Mouse (Mus musculus) MEL (cell line): ENCODE results near the gene D130043K22Rik. TPM values are rescaled to one million over a fixed set of nuclear protein-coding genes. Genes with fewer than 3 reads are reported as not detected.

Experiments
- DNase-seq: peaks from one replicate; pipeline ENCODE4 v3.0.0; 2011; ENCODE audit warnings: low read depth, low spot score
- H3K27ac ChIP-seq: 2 replicates; pipeline ENCODE4 v1.5.1; 2012; ENCODE audit warnings: low read depth, mild to moderate bottlenecking, control low read depth, low read length, moderate library complexity; ENCODE audit not compliant: control insufficient read depth
- H3K27me3 ChIP-seq, 2 experiments: fragments of 150-350 bp in 1 of 2; sonication (generic) in 1 of 2; 2 replicates each; pipeline ENCODE4 v1.6.1; 2012; ENCODE audit warnings: low read length in 2 of 2, mild to moderate bottlenecking in 2 of 2, improper control_type of control experiment in 1 of 2, moderate library complexity in 1 of 2; ENCODE audit not compliant: insufficient read depth in 2 of 2, control insufficient read depth in 1 of 2
- H3K36me3 ChIP-seq, 2 experiments: 2 replicates each; pipeline ENCODE4 v1.6.1; 2012 to 2014; ENCODE audit warnings: low read length in 2 of 2, improper control_type of control experiment in 1 of 2, inconsistent platforms in 1 of 2, mild to moderate bottlenecking in 1 of 2; ENCODE audit not compliant: insufficient read depth in 2 of 2, control insufficient read depth in 1 of 2
- H3K4me1 ChIP-seq, 2 experiments: fragments of 150-350 bp in 1 of 2; sonication (generic) in 1 of 2; 2 replicates each; pipeline ENCODE4 v1.6.1; 2012; ENCODE audit warnings: low read length in 2 of 2, improper control_type of control experiment in 1 of 2, mild to moderate bottlenecking in 1 of 2; ENCODE audit not compliant: insufficient read depth in 2 of 2, control insufficient read depth in 1 of 2
- H3K4me3 ChIP-seq, 2 experiments: fragments of 150-350 bp in 1 of 2; sonication (generic) in 1 of 2; 2 replicates each; pipeline ENCODE4 v1.5.1; 2012; ENCODE audit warnings: low read depth in 2 of 2, low read length in 2 of 2, mild to moderate bottlenecking in 2 of 2, moderate library complexity in 2 of 2, control low read depth in 1 of 2, improper control_type of control experiment in 1 of 2; ENCODE audit not compliant: control insufficient read depth in 1 of 2, insufficient read depth in 1 of 2
- H3K79me2 ChIP-seq: 2 replicates; pipeline ENCODE4 v1.6.1; 2012; ENCODE audit warnings: mild to moderate bottlenecking, low read length, moderate library complexity; ENCODE audit not compliant: control insufficient read depth, poor library complexity, insufficient read depth
- H3K9ac ChIP-seq: 2 replicates; pipeline ENCODE4 v1.6.1; 2012; ENCODE audit warnings: low read depth, mild to moderate bottlenecking, control low read depth, low read length, moderate library complexity; ENCODE audit not compliant: control insufficient read depth, poor library complexity, severe bottlenecking
- H3K9me3 ChIP-seq: fragments of 150-350 bp; sonication (generic); replicated peaks from 2 replicates; pipeline ENCODE4 v1.6.1; 2012; ENCODE audit warnings: mild to moderate bottlenecking, low read length, improper control_type of control experiment, moderate library complexity; ENCODE audit not compliant: insufficient read depth
- BHLHE40 ChIP-seq: IDR thresholded peaks from 2 replicates; pipeline ENCODE4 v1.6.1; 2012; ENCODE audit warnings: low read depth, mild to moderate bottlenecking, inconsistent platforms, low read length, improper control_type of control experiment, borderline replicate concordance
- CHD1 ChIP-seq: IDR thresholded peaks from 2 replicates; pipeline ENCODE4 v1.6.1; 2012; ENCODE audit warnings: low read depth, mild to moderate bottlenecking, inconsistent platforms, low read length, improper control_type of control experiment
- CHD2 ChIP-seq: IDR thresholded peaks from 2 replicates; pipeline ENCODE4 v1.6.1; 2011; ENCODE audit warnings: low read length, improper control_type of control experiment
- CTCF ChIP-seq, 3 experiments: IDR thresholded peaks in 2 of 3; conservative IDR thresholded peaks in 1 of 3; 2 replicates each; pipeline ENCODE4 v1.5.1; 2011 to 2012; ENCODE audit warnings: low read length in 3 of 3, low read depth in 2 of 3, mild to moderate bottlenecking in 2 of 3, improper control_type of control experiment in 1 of 3, inconsistent platforms in 1 of 3, mixed read lengths in 1 of 3, moderate library complexity in 1 of 3; ENCODE audit not compliant: control insufficient read depth in 1 of 3, insufficient read depth in 1 of 3, poor library complexity in 1 of 3, severe bottlenecking in 1 of 3
- ELF1 ChIP-seq: IDR thresholded peaks from 2 replicates; pipeline ENCODE4 v1.6.1; 2014; ENCODE audit warnings: low read depth, mild to moderate bottlenecking, inconsistent platforms, low read length, improper control_type of control experiment, moderate library complexity
- EP300 ChIP-seq, 2 experiments: IDR thresholded peaks; 2 replicates each; pipeline ENCODE4 v1.6.1; 2011; ENCODE audit warnings: improper control_type of control experiment in 2 of 2, low read length in 2 of 2, low read depth in 1 of 2, mild to moderate bottlenecking in 1 of 2
- ETS1 ChIP-seq: IDR thresholded peaks from 2 replicates; pipeline ENCODE4 v1.6.1; 2012; ENCODE audit warnings: low read depth, mild to moderate bottlenecking, inconsistent platforms, low read length, improper control_type of control experiment, moderate library complexity
- GABPA ChIP-seq: IDR thresholded peaks from 2 replicates; pipeline ENCODE4 v1.6.1; 2012; ENCODE audit warnings: low read depth, mild to moderate bottlenecking, inconsistent platforms, low read length, improper control_type of control experiment, moderate library complexity
- GATA1 ChIP-seq: IDR thresholded peaks from 2 replicates; pipeline ENCODE4 v1.6.1; 2011; ENCODE audit warnings: low read depth, low read length, improper control_type of control experiment
- HCFC1 ChIP-seq: IDR thresholded peaks from 2 replicates; pipeline ENCODE4 v1.6.1; 2012; ENCODE audit warnings: low read depth, mild to moderate bottlenecking, inconsistent platforms, low read length, improper control_type of control experiment, moderate library complexity
- MAFK ChIP-seq: IDR thresholded peaks from 2 replicates; pipeline ENCODE4 v1.6.1; 2011; ENCODE audit warnings: low read depth, mild to moderate bottlenecking, low read length, improper control_type of control experiment, borderline replicate concordance
- MAX ChIP-seq: IDR thresholded peaks from 2 replicates; pipeline ENCODE4 v1.6.1; 2011; ENCODE audit warnings: low read length, improper control_type of control experiment
- MAZ ChIP-seq: IDR thresholded peaks from 2 replicates; pipeline ENCODE4 v1.6.1; 2012; ENCODE audit warnings: low read depth, mild to moderate bottlenecking, inconsistent platforms, low read length, improper control_type of control experiment
- MEF2A ChIP-seq: IDR thresholded peaks from 2 replicates; pipeline ENCODE4 v1.6.1; 2014; ENCODE audit warnings: low read depth, mild to moderate bottlenecking, inconsistent platforms, low read length, improper control_type of control experiment; ENCODE audit not compliant: poor library complexity, insufficient replicate concordance, severe bottlenecking; ENCODE audit errors: extremely low read depth
- MXI1 ChIP-seq: IDR thresholded peaks from 2 replicates; pipeline ENCODE4 v1.6.1; 2011; ENCODE audit warnings: mild to moderate bottlenecking, low read depth, low read length, improper control_type of control experiment
- MYC ChIP-seq: IDR thresholded peaks from 2 replicates; pipeline ENCODE4 v1.6.1; 2011; ENCODE audit warnings: low read depth, mild to moderate bottlenecking, low read length, improper control_type of control experiment, moderate library complexity
- NELFE ChIP-seq: IDR thresholded peaks from 2 replicates; pipeline ENCODE4 v1.6.1; 2011; ENCODE audit warnings: low read depth, low read length, improper control_type of control experiment
- NRF1 ChIP-seq: IDR thresholded peaks from 2 replicates; pipeline ENCODE4 v1.6.1; 2014; ENCODE audit warnings: low read depth, mild to moderate bottlenecking, inconsistent platforms, low read length, improper control_type of control experiment, moderate library complexity; ENCODE audit not compliant: poor library complexity, insufficient read depth, severe bottlenecking
- POLR2AphosphoS2 ChIP-seq: IDR thresholded peaks from 2 replicates; pipeline ENCODE4 v1.6.1; 2011; ENCODE audit warnings: low read length, improper control_type of control experiment
- POLR2AphosphoS5 ChIP-seq: IDR thresholded peaks from 2 replicates; pipeline ENCODE4 v1.6.1; 2012; ENCODE audit warnings: low read depth, borderline replicate concordance, mild to moderate bottlenecking, inconsistent platforms, low read length, moderate library complexity, mixed read lengths
- RCOR1 ChIP-seq: IDR thresholded peaks from 2 replicates; pipeline ENCODE4 v1.6.1; 2012; ENCODE audit warnings: low read depth, mild to moderate bottlenecking, inconsistent platforms, low read length, improper control_type of control experiment
- SIN3A ChIP-seq: IDR thresholded peaks from 2 replicates; pipeline ENCODE4 v1.6.1; 2012; ENCODE audit warnings: low read length, improper control_type of control experiment, inconsistent platforms
- TAL1 ChIP-seq: IDR thresholded peaks from 2 replicates; pipeline ENCODE4 v1.6.1; 2012; ENCODE audit warnings: mild to moderate bottlenecking, inconsistent platforms, low read length, moderate library complexity, mixed read lengths
- TBP ChIP-seq: IDR thresholded peaks from 2 replicates; pipeline ENCODE4 v1.8.0; 2011; ENCODE audit warnings: low read depth, low read length, improper control_type of control experiment
- TCF12 ChIP-seq: IDR thresholded peaks from 2 replicates; pipeline ENCODE4 v1.6.1; 2014; ENCODE audit warnings: low read depth, mild to moderate bottlenecking, inconsistent platforms, low read length, improper control_type of control experiment, moderate library complexity
- ZC3H11A ChIP-seq: IDR thresholded peaks from 2 replicates; pipeline ENCODE4 v1.6.1; 2012; ENCODE audit warnings: low read depth, mild to moderate bottlenecking, inconsistent platforms, low read length, improper control_type of control experiment
- ZKSCAN1 ChIP-seq: IDR thresholded peaks from 2 replicates; pipeline ENCODE4 v1.6.1; 2012; ENCODE audit warnings: low read depth, mild to moderate bottlenecking, inconsistent platforms, low read length, improper control_type of control experiment, moderate library complexity
- ZMIZ1 ChIP-seq: IDR thresholded peaks from 2 replicates; pipeline ENCODE4 v1.6.1; 2012; ENCODE audit warnings: low read depth, mild to moderate bottlenecking, inconsistent platforms, low read length, improper control_type of control experiment, moderate library complexity
- ZNF384 ChIP-seq: IDR thresholded peaks from 2 replicates; pipeline ENCODE4 v1.6.1; 2012; ENCODE audit warnings: low read depth, mild to moderate bottlenecking, inconsistent platforms, low read length, improper control_type of control experiment
- polyA plus RNA-seq, 2 experiments: library from polyadenylated mRNA; stranded (reverse) in 1 of 2; unstranded in 1 of 2; fragments of >175 nt in 1 of 2; fragments of >200 nt in 1 of 2; gene quantifications; 2 replicates each; pipeline versions ENCODE4 v1.2.1 to v1.2.4; 2012; ENCODE audit warnings: low replicate concordance in 2 of 2, low read depth in 1 of 2; ENCODE audit not compliant: insufficient read length in 2 of 2, insufficient read depth in 1 of 2, missing spikeins in 1 of 2
- total RNA-seq: library from RNA; depleted of rRNA; stranded (reverse); fragments of 300-350 nt; gene quantifications from 2 replicates; pipeline ENCODE4 v1.2.3, GENCODE M21; 2012

Gene D130043K22Rik
- total and polyA plus RNA-seq, 3 experiments, result not detected

GRCm38 (mm10) chr13:24839831-24840230, 5.1 kb upstream of the D130043K22Rik start:
- H3K27me3 ChIP-seq, result no peaks in the 10 kb centered on the region
- peaks cover 5 to 8% of the 10 kb centered on the region in 2 experiments; a peak in 3 of 4 replicates for H3K4me1 ChIP-seq
- peaks cover 19% of the 10 kb centered on the region for H3K79me2 ChIP-seq
- H3K27ac ChIP-seq, result no peak overlapping the region
- TF ChIP-seq CHD1 (no peak), MAFK (no peak), MEF2A (no peak), MAX (0 out of 2 replicates have a peak, but pooled peaks have one; percentile 21), ETS1 (peak; percentile 41; the same call in 1 of the 2 replicates), NELFE (no peak), GABPA (no peak), CHD2 (no peak), MYC (no peak), ZKSCAN1 (no peak), ZMIZ1 (no peak), CTCF (IDR thresholded peaks at IDR 0.05 in 2 of 3, conservative IDR thresholded peaks at IDR 0.05 in 1 of 3; ENCODE audit: control insufficient read depth in 1 of 3, insufficient read depth in 1 of 3, low read depth in 2 of 3, low read length in 3 of 3, poor library complexity in 1 of 3, severe bottlenecking in 1 of 3) (no peak), TBP (no peak), MAZ (no peak), SIN3A (peak; percentile 49), TAL1 (no peak), POLR2AphosphoS5 (no peak), EP300 (IDR thresholded peaks at IDR 0.05; ENCODE audit: low read depth in 1 of 2, low read length in 2 of 2) (peak; percentile 55 to 68; a peak in 3 of 4 replicates), HCFC1 (no peak), ELF1 (0 out of 2 replicates have a peak, but pooled peaks have one; percentile 17), TCF12 (peak; percentile 37; the same call in 1 of the 2 replicates), RCOR1 (peak; percentile 44; the same call in 1 of the 2 replicates), NRF1 (no peak), ZNF384 (no peak), ZC3H11A (no peak), MXI1 (peak; percentile 49; the same call in 1 of the 2 replicates), POLR2AphosphoS2 (no peak), BHLHE40 (no peak), GATA1 (no peak)
- peaks cover 24 to 35% of the 10 kb centered on the region in 2 experiments for H3K36me3 ChIP-seq
- no peak overlapping the region for H3K4me3 ChIP-seq
- DNase-seq, result peak; percentile 49
- H3K9ac ChIP-seq, result no peak overlapping the region
- H3K9me3 ChIP-seq, result no peaks in the 10 kb centered on the region
